Mouse (Mus musculus): ENCODE data around the gene Rhbdl1. TPM values are rescaled to one million over a fixed set of nuclear protein-coding genes. Genes with fewer than 3 reads are reported as not detected.
"Not testable (repeated sequence)": the region's sequence is repeated elsewhere in the genome, so short reads cannot be mapped to it uniquely, and the experiment has no call there.

Rhbdl1 gene
- polyA plus RNA-seq, 1 experiment from 2014 or later: 1.6 TPM

GRCm38 (mm10) chr17:25877741-25878610 is 40.9 kb upstream of the Rhbdl1 start:
- 94% methylated on average over 32 of the region's 32 CpGs for WGBS
- no peaks in the 10 kb centered on the region for H3K9me3 ChIP-seq
- H3K27me3 ChIP-seq (replicated peaks): no peaks in the 10 kb centered on the region
- no peak for ATAC-seq (ENCODE audit: insufficient read depth, low FRiP score, low read depth)
- no peak overlapping the region for H3K9ac ChIP-seq
- H3K36me3 ChIP-seq: peaks cover 3% of the 10 kb centered on the region; the same call in 1 of the 2 replicates
- no peak overlapping the region for H3K27ac ChIP-seq
- H3K4me3 ChIP-seq (replicated peaks): no peak overlapping the region
- no peak overlapping the region for H3K4me2 ChIP-seq
- H3K4me1 ChIP-seq: peaks cover 36% of the 10 kb centered on the region

DNA sequence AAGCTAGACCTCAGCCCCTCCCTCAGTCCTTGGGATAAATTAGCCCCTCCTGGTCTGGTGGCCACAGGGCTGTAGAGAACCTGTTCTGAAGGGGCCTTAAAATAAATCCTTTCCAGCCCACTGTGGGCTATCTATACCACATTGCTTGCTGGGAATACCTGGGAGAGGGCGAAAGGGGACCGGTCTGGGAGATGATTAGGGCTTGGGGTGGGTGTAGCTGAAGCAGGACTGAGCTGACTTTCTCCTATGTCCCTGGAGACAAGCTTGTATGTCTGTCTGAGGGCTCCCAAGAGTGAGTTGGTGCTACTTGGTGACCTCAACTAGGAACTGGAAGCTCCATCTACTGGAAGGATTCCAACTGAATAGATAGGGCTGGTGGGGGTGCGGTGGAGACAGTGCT is 39.9 kb upstream of the Rhbdl1 start:
- no peak overlapping the region for H3K4me3 ChIP-seq (replicated peaks)
- H3K27me3 ChIP-seq (replicated peaks): no peaks in the 10 kb centered on the region
- no peak overlapping the region for H3K27ac ChIP-seq
- H3K36me3 ChIP-seq: no peaks in the 10 kb centered on the region; the same call in 1 of the 2 replicates
- no peak overlapping the region for H3K4me2 ChIP-seq
- no peak for ATAC-seq (ENCODE audit: insufficient read depth, low FRiP score, low read depth)
- H3K9me3 ChIP-seq: no peaks in the 10 kb centered on the region
- no peak overlapping the region for H3K9ac ChIP-seq
- H3K4me1 ChIP-seq: peaks cover 36% of the 10 kb centered on the region
- 90% methylated on average over 3 of the region's 3 CpGs for WGBS

GRCm38 (mm10) chr17:25876347-25876915 is 39.3 kb upstream of the Rhbdl1 start:
- no peak for ATAC-seq (ENCODE audit: insufficient read depth, low FRiP score, low read depth)
- Histone ChIP-seq H3K4me3 (replicated peaks) (peak overlapping the region; percentile 88), H3K9ac (no peak overlapping the region), H3K27ac (no peak overlapping the region; the same call in 1 of the 2 replicates), H3K4me1 (peaks cover 36% of the 10 kb centered on the region), H3K27me3 (replicated peaks) (no peaks in the 10 kb centered on the region), H3K9me3 (no peaks in the 10 kb centered on the region), H3K36me3 (no peaks in the 10 kb centered on the region; the same call in 1 of the 2 replicates), H3K4me2 (peak overlapping the region; percentile 82)
- WGBS: 59% methylated on average over 10 of the region's 10 CpGs

DNA sequence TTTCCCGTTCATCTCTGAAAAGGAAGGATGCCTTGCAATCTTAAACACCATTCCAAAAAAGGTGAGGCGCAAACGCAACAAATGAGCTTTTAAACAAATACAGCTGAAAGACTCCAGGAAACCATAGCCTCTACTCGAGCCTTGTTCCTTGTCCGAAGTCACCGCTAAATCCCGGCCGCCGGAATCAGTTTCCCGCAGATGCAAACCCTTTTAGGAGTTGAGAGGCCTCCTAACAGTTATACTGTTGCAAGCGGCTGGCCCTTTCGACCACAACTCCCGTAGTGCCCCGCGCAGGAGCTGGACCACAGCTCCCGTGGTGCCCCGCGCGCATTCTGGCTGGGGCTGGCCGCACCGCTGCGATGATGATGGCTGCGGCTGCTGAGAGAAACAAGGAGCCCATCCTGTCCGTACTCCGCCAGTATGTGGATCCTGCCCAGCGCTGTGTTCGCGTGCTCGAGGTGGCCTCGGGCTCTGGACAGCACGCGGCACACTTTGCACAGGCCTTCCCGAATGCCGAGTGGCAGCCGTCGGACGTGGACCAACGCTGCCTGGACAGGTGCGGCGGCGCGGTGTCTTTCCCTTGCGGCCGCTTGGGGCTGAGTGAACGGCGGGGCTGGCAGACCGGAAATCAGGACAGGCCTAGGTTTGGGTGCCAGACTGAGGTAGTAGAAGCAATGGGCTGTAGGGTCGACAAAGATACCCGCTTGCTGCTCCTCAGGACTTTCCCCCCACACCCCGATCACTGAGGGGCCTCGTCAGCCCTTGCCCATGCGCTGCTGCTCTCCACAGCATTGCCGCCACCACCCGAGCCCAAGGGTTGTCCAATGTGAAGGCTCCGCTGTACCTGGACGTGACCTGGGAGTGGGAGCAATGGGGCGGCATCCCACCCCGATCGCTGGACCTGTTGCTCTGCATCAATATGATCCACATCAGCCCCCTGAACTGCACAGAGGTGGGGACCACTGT is 38.4 kb upstream of the Rhbdl1 start:
- H3K27me3 ChIP-seq (replicated peaks): no peaks in the 10 kb centered on the region

GRCm38 (mm10) chr17:25874721-25875170 is 37.7 kb upstream of the Rhbdl1 start, which contains the start of gene Mettl26:
Gene Mettl26, plus strand, starts transcription at chr17:25875074.
- Histone ChIP-seq H3K27me3 (replicated peaks) (no peaks in the 10 kb centered on the region), H3K4me2 (peak within 1 kb of the TSS; percentile 82), H3K4me1 (peaks cover 20% of the 10 kb centered on the region), H3K9me3 (no peaks in the 10 kb centered on the region), H3K9ac (peak within 1 kb of the TSS; percentile 73), H3K36me3 (no peaks in the 10 kb centered on the region; the same call in 1 of the 2 replicates), H3K27ac (peak within 1 kb of the TSS; percentile 96), H3K4me3 (replicated peaks) (peak within 1 kb of the TSS; percentile 88)
- peak; percentile 73 for ATAC-seq (ENCODE audit: insufficient read depth, low FRiP score, low read depth)
- WGBS: under 1% methylated on average over 25 of the region's 25 CpGs

More for the DNA sequence above, 38.4 kb upstream of the Rhbdl1 start:
- ATAC-seq (ENCODE audit: insufficient read depth, low FRiP score, low read depth): peak; percentile 92
- H3K36me3 ChIP-seq: no peaks in the 10 kb centered on the region; the same call in 1 of the 2 replicates
- peak overlapping the region; percentile 82 for H3K4me2 ChIP-seq
- H3K4me1 ChIP-seq: peaks cover 26% of the 10 kb centered on the region
- H3K4me3 ChIP-seq (replicated peaks): peak overlapping the region; percentile 88
- under 1% methylated on average over 59 of the region's 59 CpGs for WGBS
- no peaks in the 10 kb centered on the region for H3K9me3 ChIP-seq
- H3K9ac ChIP-seq: peak overlapping the region; percentile 73
- H3K27ac ChIP-seq: peak overlapping the region; percentile 96

GRCm38 (mm10) chr17:25874148-25874720 is 37.1 kb upstream of the Rhbdl1 start:
- H3K27ac ChIP-seq: peak overlapping the region; percentile 96
- peaks cover 20% of the 10 kb centered on the region for H3K4me1 ChIP-seq
- peak overlapping the region; percentile 82 for H3K4me2 ChIP-seq
- no peak for ATAC-seq (ENCODE audit: insufficient read depth, low FRiP score, low read depth)
- H3K9me3 ChIP-seq: no peaks in the 10 kb centered on the region
- no peaks in the 10 kb centered on the region; the same call in 1 of the 2 replicates for H3K36me3 ChIP-seq
- WGBS: 4% methylated on average over 14 of the region's 14 CpGs
- peak overlapping the region; percentile 21; the same call in 1 of the 2 replicates for H3K9ac ChIP-seq
- H3K27me3 ChIP-seq (replicated peaks): no peaks in the 10 kb centered on the region
- peak overlapping the region; percentile 88 for H3K4me3 ChIP-seq (replicated peaks)

GRCm38 (mm10) chr17:25873405-25874147 is 36.5 kb upstream of the Rhbdl1 start:
- no peak for ATAC-seq (ENCODE audit: insufficient read depth, low FRiP score, low read depth)
- Histone ChIP-seq H3K9ac (no peak overlapping the region), H3K4me3 (replicated peaks) (peak overlapping the region; percentile 88; the same call in 1 of the 2 replicates), H3K27me3 (replicated peaks) (no peaks in the 10 kb centered on the region), H3K9me3 (no peaks in the 10 kb centered on the region), H3K4me1 (peaks cover 24% of the 10 kb centered on the region), H3K4me2 (no peak overlapping the region), H3K27ac (no peak overlapping the region), H3K36me3 (no peaks in the 10 kb centered on the region)
- 76% methylated on average over 11 of the region's 11 CpGs for WGBS

- Histone ChIP-seq H3K9me3 (no peaks in the 10 kb centered on the region), H3K9ac (no peak overlapping the region), H3K4me3 (replicated peaks) (no peak overlapping the region), H3K36me3 (no peaks in the 10 kb centered on the region), H3K27ac (no peak overlapping the region), H3K4me1 (peaks cover 30% of the 10 kb centered on the region), H3K27me3 (replicated peaks) (no peaks in the 10 kb centered on the region), H3K4me2 (no peak overlapping the region)
- WGBS: 75% methylated on average over 3 of the region's 3 CpGs
- no peak for ATAC-seq (ENCODE audit: insufficient read depth, low FRiP score, low read depth)
Observed at GRCm38 (mm10) chr17:25872676-25873075, 35.6 kb upstream of the Rhbdl1 start.

GRCm38 (mm10) chr17:25871566-25871965 is 34.5 kb upstream of the Rhbdl1 start:
- H3K27ac ChIP-seq; H3K27me3 ChIP-seq (replicated peaks); H3K9me3 ChIP-seq; H3K4me3 ChIP-seq (replicated peaks); H3K4me2 ChIP-seq; H3K9ac ChIP-seq; ATAC-seq (ENCODE audit: insufficient read depth, low FRiP score, low read depth); H3K36me3 ChIP-seq: not testable (repeated sequence)
- peaks cover 28% of the 10 kb centered on the region for H3K4me1 ChIP-seq

DNA sequence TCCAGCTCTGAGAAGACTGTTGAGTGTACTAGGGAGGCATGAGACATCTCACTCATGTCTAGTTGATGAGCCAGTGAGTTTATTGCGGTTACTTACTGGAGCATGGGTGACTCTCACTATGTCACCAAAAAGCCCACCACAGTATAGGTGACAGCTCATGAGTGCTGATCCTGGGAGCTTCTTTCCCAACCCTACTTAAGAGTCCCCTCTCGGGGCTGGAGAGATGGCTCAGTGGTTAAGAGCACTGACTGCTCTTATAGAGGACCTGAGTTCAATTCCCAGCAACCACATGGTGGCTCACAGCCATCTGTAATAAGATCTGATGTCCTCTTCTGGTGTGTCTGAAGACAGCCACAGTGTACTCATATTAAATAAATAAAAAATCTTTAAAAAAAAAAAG is 32.9 kb upstream of the Rhbdl1 start:
- H3K36me3 ChIP-seq: no peaks in the 10 kb centered on the region
- H3K9ac ChIP-seq: no peak overlapping the region
- no peak overlapping the region for H3K4me2 ChIP-seq
- H3K4me1 ChIP-seq: peaks cover 20% of the 10 kb centered on the region
- H3K9me3 ChIP-seq: no peaks in the 10 kb centered on the region
- H3K27ac ChIP-seq: no peak overlapping the region
- no peak for ATAC-seq (ENCODE audit: insufficient read depth, low FRiP score, low read depth)
- no peaks in the 10 kb centered on the region for H3K27me3 ChIP-seq (replicated peaks)
- no peak overlapping the region for H3K4me3 ChIP-seq (replicated peaks)
- 89% methylated on average over 2 of the region's 2 CpGs for WGBS
